Mouse (Mus musculus) stomach, embryonic 15.5 days (tissue): ENCODE measurements around the gene Pou2f1. TPM values are rescaled to one million over a fixed set of nuclear protein-coding genes. Genes with fewer than 3 reads are reported as not detected.
A peak's percentile ranks its signal among the peaks of the same experiment; 100 is the strongest.
"Not testable (repeated sequence)": the region's sequence is repeated elsewhere in the genome, so short reads cannot be mapped to it uniquely, and the experiment has no call there.

ENCODE experiments used
- ATAC-seq: fragments of 200-750 bp; cut with Nextera tagmentation; 2 replicates; pipeline ENCODE4 v1.8.0; 2017; ENCODE audit warnings: low read depth, moderate number of reproducible peaks, moderate TSS enrichment; ENCODE audit not compliant: insufficient read depth, low FRiP score
- H3K27ac ChIP-seq: fragments of 300-500 bp; sonication (generic); 2 replicates; pipeline ENCODE4 v1.5.1; 2015; ENCODE audit warnings: mild to moderate bottlenecking, inconsistent platforms
- H3K27me3 ChIP-seq: fragments of 300-500 bp; sonication (generic); replicated peaks from 2 replicates; pipeline ENCODE4 v1.6.1; 2015; ENCODE audit warnings: inconsistent platforms
- H3K36me3 ChIP-seq: fragments of 300-500 bp; sonication (generic); 2 replicates; pipeline ENCODE4 v1.6.1; 2015; ENCODE audit warnings: inconsistent platforms
- H3K4me1 ChIP-seq: fragments of 300-500 bp; sonication (generic); 2 replicates; pipeline ENCODE4 v1.6.1; 2015; ENCODE audit warnings: inconsistent platforms
- H3K4me2 ChIP-seq: fragments of 300-500 bp; sonication (generic); 2 replicates; pipeline ENCODE4 v1.6.1; 2015; ENCODE audit warnings: mild to moderate bottlenecking, inconsistent platforms
- H3K4me3 ChIP-seq: fragments of 300-500 bp; sonication (generic); replicated peaks from 2 replicates; pipeline ENCODE4 v1.5.1; 2015; ENCODE audit warnings: inconsistent platforms
- H3K9ac ChIP-seq: fragments of 300-500 bp; sonication (generic); 2 replicates; pipeline ENCODE4 v1.6.1; 2015; ENCODE audit warnings: inconsistent platforms
- H3K9me3 ChIP-seq: fragments of 300-500 bp; sonication (generic); 2 replicates; pipeline ENCODE4 v1.6.1; 2016; ENCODE audit warnings: inconsistent platforms
- WGBS: fragments of 180-500 bp; shearing (Covaris S2); methylation state at CpG from one replicate; pipeline ENCODE4 v1.1.7; 2015; 5-methylcytosine and 5-hydroxymethylcytosine counted together
- polyA plus RNA-seq: library from polyadenylated mRNA; unstranded; fragments of >200 nt; fragmentation: Nextera tagmentation; extraction: Ambion mirVana; gene quantifications from 2 replicates; pipeline ENCODE4 v1.2.1, GENCODE M21; 2015

Gene Pou2f1
- polyA plus RNA-seq, 1 experiment from 2014 or later = 9.9 TPM

DNA sequence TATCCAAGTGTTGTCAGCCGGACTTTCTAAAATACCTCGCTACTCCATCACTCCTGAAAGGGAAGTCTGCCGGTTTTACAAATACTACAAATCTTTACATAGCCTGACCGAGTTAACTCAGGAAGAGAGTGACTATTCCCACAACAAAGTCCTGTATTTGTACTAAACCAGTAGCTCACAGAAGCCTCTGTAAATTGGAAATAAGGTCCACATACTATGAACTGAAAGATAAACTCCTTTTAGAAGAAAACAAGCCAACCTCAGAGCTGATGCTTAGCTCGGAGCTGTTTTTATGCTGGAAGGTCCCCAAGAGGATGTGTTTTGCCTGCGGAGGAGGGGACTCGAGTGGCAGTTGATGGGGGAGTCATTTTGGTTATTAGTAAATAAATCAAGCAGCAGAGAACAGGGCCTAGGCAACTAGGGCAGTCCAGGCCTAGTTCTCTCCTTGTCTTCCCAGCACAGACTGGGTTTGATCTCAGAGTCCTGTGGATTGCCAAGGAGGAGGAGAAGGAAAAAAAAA lies 1.8 kb downstream of the Pou2f1 start:
- Histone ChIP-seq H3K4me3 (peak overlapping the region; percentile 93), H3K4me2 (peak overlapping the region; percentile 96), H3K9me3 (no peaks in the 10 kb centered on the region), H3K36me3 (no peaks in the 10 kb centered on the region), H3K9ac (no peak overlapping the region), H3K27me3 (no peaks in the 10 kb centered on the region), H3K27ac (peak overlapping the region; percentile 83), H3K4me1 (peaks cover 7% of the 10 kb centered on the region; the same call in 1 of the 2 replicates)
- 18% methylated on average over 7 of the region's 7 CpGs for WGBS
- ATAC-seq = no peak

DNA sequence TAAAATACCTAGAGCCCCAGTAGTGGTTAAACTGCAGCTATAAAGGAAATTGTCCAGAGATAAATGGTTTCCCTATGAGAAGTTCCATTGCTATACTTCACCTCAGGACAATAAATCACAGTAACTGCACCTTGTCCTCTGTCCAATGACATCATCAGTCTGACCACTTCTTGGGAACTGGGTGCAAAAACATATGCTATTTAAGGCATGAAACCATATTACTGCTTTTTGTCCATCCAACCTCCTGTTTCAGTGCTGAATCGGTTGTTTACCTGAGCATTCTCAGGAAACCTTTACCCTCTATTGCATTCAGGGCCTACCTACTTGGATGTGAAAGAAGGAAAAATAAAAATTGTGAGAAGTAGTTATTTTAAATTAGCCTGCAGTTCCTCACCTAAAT lies 2.8 kb downstream of the Pou2f1 start:
- H3K36me3 ChIP-seq = no peaks in the 10 kb centered on the region
- H3K27ac ChIP-seq = no peak overlapping the region
- H3K27me3 ChIP-seq = no peaks in the 10 kb centered on the region
- peaks cover 7% of the 10 kb centered on the region; the same call in 1 of the 2 replicates for H3K4me1 ChIP-seq
- no peak overlapping the region for H3K4me3 ChIP-seq
- H3K4me2 ChIP-seq = no peak overlapping the region
- no peaks in the 10 kb centered on the region for H3K9me3 ChIP-seq
- no peak overlapping the region for H3K9ac ChIP-seq
- WGBS = 86% methylated on average over 1 of the region's 1 CpGs
- ATAC-seq = no peak

DNA sequence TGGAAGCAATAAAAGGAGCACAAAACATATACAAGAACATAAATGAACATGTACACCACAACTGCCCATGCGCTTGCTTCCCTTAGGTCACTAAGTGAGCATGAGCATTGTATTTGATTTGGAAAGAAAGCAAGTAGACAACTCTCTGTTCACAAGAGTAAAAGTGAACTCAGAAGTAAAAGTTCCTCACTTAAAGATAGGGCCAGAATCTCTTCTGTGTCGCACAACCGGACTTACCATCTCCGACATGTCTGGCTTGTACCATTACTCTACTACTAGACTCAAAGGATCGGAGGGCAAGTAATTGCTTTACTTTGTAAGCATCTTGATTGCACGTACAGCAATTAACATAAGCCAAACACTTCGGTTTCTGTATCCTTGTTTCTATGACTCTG lies 6.8 kb downstream of the Pou2f1 start:
- ATAC-seq = no peak
- Histone ChIP-seq H3K27me3 (no peaks in the 10 kb centered on the region), H3K4me3 (no peak overlapping the region), H3K36me3 (no peaks in the 10 kb centered on the region), H3K9ac (no peak overlapping the region), H3K9me3 (no peaks in the 10 kb centered on the region), H3K4me2 (no peak overlapping the region), H3K4me1 (peaks cover 5% of the 10 kb centered on the region; the same call in 1 of the 2 replicates), H3K27ac (no peak overlapping the region)
- WGBS = 89% methylated on average over 7 of the region's 7 CpGs

DNA sequence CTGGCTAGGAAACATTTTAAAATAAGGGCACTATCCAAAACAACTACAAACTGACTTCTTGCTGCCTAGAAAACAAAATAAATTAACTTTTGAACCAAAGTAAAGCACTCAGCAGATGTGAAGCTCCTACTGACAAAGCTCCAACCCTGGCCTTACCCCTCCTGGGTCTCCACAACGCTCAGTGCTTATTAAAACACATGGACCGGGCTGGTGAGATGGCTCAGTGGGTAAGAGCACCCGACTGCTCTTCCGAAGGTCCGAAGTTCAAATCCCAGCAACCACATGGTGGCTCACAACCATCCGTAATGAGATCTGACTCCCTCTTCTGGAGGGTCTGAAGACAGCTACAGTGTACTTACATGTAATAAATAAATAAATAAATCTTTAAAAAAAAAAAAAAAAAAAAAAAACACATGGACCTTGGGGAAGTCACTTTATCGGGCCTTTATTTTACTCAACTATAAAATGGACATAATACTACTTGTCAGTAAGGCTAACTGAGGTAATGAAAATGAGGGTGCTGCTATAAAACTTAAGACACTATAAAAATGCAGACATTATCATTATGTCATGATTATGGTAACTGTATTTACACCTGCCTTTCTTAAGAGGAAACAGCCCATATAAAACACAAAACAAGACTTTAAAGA lies 7.3 kb downstream of the Pou2f1 start:
- H3K9me3 ChIP-seq, H3K4me1 ChIP-seq, H3K27ac ChIP-seq, H3K9ac ChIP-seq, ATAC-seq, H3K27me3 ChIP-seq, H3K4me3 ChIP-seq, H3K36me3 ChIP-seq, H3K4me2 ChIP-seq: not testable (repeated sequence)
- 95% methylated on average over 7 of the region's 7 CpGs for WGBS

DNA sequence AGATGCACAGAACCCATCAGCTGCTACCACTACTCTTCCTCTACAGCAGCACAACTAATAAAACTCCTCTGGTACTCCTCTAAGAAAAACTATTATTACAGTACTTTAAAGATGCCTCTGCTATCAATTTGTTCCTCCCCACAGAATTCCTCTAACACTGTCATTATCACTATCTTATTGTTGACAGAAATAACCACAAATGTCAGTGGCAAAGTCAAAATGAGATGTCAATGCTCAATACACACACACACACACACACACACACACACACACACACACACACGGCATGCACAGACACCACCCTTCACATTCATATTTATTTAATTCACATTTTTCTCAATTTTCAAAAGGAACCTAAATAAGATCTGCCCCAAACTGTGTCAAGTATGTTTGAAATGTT lies 8.2 kb downstream of the Pou2f1 start:
- Histone ChIP-seq H3K9me3 (no peaks in the 10 kb centered on the region), H3K4me3 (no peak overlapping the region), H3K4me1 (no peaks in the 10 kb centered on the region), H3K4me2 (no peak overlapping the region), H3K27ac (no peak overlapping the region), H3K9ac (no peak overlapping the region), H3K36me3 (no peaks in the 10 kb centered on the region), H3K27me3 (no peaks in the 10 kb centered on the region)
- no peak for ATAC-seq
- 68% methylated on average over 1 of the region's 1 CpGs for WGBS

DNA sequence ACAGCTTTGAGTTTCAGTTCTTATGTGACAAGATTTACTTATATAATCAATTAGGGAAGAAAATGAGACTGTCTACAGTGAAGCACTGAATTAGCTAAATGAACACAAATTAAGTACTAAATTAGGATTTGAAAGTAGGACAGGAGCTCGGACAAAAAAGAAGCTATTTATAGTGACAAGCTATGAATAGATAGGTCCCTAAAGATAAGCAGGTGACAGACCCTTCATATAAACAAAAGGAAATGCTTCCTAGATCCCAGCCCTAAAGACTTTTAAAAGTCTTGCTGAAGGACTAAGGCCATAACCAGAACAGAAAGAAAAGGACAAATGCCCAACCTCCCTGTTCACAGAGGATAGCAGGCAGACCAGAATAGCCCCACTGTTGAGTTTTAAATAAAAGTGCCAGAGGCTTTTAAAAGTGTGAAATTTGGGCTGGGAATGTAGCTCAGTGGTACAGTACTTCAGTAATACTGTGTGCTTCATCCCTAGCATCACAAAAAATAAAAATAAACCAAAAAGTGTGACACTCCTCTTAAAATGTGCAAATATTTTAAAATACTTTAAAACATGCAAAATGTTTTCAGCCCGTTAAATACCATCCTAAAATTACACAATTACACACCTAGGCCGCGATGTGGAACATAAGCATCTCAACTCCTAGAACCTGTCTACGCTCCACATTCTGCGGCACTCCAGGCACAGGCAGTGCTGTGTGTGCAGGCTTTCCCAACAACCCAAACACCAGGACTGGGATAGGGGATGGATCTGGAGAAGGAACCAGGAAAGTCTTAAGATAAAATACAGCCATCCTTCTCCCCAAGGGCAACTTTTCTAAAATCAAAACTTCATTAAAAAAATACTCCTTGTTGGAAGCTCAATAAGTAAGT lies 9.0 kb downstream of the Pou2f1 start:
- H3K27me3 ChIP-seq = no peaks in the 10 kb centered on the region
- H3K9me3 ChIP-seq = no peaks in the 10 kb centered on the region
- no peak overlapping the region for H3K4me2 ChIP-seq
- H3K27ac ChIP-seq = no peak overlapping the region
- H3K36me3 ChIP-seq = no peaks in the 10 kb centered on the region
- WGBS = 78% methylated on average over 6 of the region's 6 CpGs
- H3K4me1 ChIP-seq = no peaks in the 10 kb centered on the region
- no peak overlapping the region for H3K9ac ChIP-seq
- H3K4me3 ChIP-seq = no peak overlapping the region
- no peak for ATAC-seq

DNA sequence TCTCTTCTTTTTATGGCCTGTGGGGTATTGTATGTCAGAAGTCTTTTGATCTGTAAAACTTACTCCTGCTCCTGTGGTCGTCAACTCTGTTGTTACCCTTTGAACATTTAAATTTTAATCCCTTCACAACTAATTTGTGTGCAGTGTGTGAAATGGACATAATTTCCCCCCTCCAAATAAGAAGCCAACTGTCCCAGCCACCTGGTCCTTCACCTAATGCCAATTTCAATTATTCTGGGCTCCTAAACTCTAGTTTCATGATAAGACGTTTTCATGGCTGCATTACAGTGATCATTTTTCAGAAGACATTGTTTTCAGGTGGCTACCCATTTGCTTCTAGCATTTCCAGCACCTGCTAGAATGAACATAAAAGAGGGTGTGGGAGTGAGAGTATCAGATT lies 13.9 kb downstream of the Pou2f1 start:
- H3K4me3 ChIP-seq = no peak overlapping the region
- H3K27me3 ChIP-seq = no peaks in the 10 kb centered on the region
- no peak overlapping the region for H3K9ac ChIP-seq
- H3K36me3 ChIP-seq = no peaks in the 10 kb centered on the region
- H3K4me2 ChIP-seq = no peak overlapping the region
- 70% methylated on average over 2 of the region's 2 CpGs for WGBS
- H3K4me1 ChIP-seq = no peaks in the 10 kb centered on the region
- H3K27ac ChIP-seq = no peak overlapping the region
- no peaks in the 10 kb centered on the region for H3K9me3 ChIP-seq
- no peak for ATAC-seq

DNA sequence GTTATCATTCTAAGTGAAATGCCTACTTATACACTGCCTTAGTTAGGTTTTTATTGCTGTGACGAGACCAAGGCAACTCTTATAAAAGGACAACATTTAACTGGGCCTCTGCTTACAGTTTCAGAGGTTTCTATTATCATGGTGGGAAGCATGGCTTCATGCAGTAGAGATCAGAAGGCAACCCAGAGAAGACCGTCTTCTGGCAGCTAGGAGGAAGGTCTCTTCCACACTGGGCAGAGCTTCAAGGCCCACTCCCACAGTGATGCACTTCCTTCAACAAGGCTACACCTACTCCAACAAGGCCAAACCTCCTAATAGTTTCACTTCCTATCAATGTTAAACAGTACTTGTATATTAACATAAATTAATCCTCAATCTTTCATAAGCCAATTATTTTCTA lies 14.4 kb downstream of the Pou2f1 start:
- Histone ChIP-seq H3K4me1 (no peaks in the 10 kb centered on the region), H3K27me3 (no peaks in the 10 kb centered on the region), H3K36me3 (no peaks in the 10 kb centered on the region), H3K9ac (no peak overlapping the region), H3K9me3 (no peaks in the 10 kb centered on the region), H3K27ac (no peak overlapping the region), H3K4me2 (no peak overlapping the region), H3K4me3 (no peak overlapping the region)
- 87% methylated on average over 2 of the region's 2 CpGs for WGBS
- ATAC-seq = no peak

DNA sequence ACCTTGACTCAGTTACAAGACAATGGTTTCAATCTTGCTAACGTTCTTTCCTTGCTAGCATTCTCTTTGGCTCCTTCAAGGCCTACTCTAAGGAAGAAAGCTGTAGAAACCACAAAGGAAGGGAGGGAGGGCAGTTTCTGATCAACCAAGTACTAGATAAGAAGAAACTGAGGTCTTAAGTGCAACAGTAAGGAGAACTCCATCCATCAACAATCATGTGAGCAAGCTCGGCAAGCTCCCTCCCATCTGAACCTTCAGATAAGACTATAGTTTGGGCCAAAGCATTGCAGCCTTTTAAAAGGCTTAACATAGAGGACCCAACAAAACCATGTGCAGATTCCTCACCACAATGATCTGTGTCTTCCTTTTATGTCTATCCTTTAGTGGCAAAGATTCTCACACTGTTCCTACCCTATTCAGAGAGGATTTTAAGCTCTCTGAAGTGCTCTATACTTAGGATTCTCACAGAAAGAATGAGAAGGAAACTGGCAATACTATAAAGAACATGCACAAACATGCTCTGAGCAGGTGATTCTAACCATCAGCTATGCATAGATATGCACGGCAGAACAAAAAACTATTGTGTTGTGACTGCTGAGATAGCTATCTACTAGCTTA lies 16.6 kb downstream of the Pou2f1 start:
- WGBS = 70% methylated on average over 3 of the region's 3 CpGs
- H3K4me3 ChIP-seq = no peak overlapping the region
- no peak for ATAC-seq
- H3K27ac ChIP-seq = peak overlapping the region; percentile 9; the same call in 1 of the 2 replicates
- H3K9ac ChIP-seq = no peak overlapping the region
- H3K27me3 ChIP-seq = no peaks in the 10 kb centered on the region
- no peaks in the 10 kb centered on the region for H3K36me3 ChIP-seq
- no peaks in the 10 kb centered on the region for H3K9me3 ChIP-seq
- no peaks in the 10 kb centered on the region for H3K4me1 ChIP-seq
- no peak overlapping the region for H3K4me2 ChIP-seq

DNA sequence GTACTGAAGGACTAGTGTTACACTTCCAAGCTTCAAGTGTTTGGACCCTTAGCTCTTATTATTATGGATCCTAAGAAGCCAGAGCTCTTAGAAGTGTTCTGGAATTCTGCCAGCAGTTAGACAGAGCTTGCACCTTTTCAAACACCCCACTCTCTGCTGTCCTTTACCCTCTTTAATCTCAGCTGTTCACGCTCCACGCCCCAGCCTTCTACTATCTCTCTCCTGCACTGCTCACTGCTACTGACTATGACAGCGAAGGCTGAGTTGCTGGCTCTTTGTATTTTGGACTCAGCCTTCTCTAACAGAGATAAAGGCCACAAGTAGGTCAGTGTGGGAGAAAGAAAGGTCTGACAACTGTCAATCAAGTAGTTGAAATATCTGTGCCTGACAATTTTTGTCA lies 17.3 kb downstream of the Pou2f1 start:
- WGBS = 73% methylated on average over 3 of the region's 3 CpGs
- no peak; the same call in 1 of the 2 replicates for ATAC-seq
- H3K9me3 ChIP-seq = no peaks in the 10 kb centered on the region
- no peak overlapping the region for H3K27ac ChIP-seq
- H3K4me2 ChIP-seq = no peak overlapping the region
- no peak overlapping the region for H3K9ac ChIP-seq
- no peaks in the 10 kb centered on the region for H3K36me3 ChIP-seq
- H3K4me1 ChIP-seq = no peaks in the 10 kb centered on the region
- H3K4me3 ChIP-seq = no peak overlapping the region
- H3K27me3 ChIP-seq = no peaks in the 10 kb centered on the region

DNA sequence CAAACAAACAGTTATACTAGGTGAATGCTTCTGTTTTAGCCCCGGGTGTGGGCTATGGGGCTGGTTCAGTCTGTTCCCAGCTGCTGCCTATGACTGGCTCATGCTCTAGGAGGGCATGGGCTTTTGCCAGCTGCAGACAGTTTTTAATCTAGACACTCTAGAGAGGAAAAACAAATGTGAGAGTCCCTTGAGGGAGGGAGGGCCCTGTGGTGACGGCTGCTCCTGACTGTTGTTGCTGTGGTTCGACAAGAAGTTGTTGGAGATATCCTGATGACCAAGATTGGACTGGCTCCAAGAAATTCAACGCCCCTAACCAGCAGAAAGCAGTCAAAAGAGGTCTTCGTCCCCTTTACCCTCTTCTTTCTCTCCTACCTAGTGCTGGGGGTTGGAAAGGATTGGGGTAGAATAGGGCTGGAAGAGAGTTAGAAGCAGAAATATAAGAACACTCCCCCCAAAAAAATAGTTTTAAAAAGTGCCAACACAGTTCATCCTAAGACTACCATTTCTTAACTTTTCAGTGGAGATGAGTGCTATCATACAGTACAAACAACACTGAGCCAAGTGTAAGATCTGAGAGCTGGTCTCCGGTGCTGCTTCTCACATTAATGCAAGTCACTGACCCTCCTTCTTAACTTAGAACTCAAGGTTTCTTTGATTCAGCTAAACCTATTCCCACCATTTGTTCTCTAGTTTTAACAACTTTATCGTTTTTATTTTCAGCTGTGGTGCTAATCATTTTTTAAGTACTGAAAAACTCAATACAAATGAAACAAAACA lies 25.6 kb downstream of the Pou2f1 start:
- no peaks in the 10 kb centered on the region for H3K9me3 ChIP-seq
- H3K9ac ChIP-seq = no peak overlapping the region
- no peak overlapping the region for H3K27ac ChIP-seq

More for the DNA sequence above, 25.6 kb downstream of the Pou2f1 start:
- Histone ChIP-seq H3K4me3 (no peak overlapping the region), H3K4me1 (no peaks in the 10 kb centered on the region), H3K27me3 (no peaks in the 10 kb centered on the region), H3K4me2 (no peak overlapping the region), H3K36me3 (no peaks in the 10 kb centered on the region)
- no peak for ATAC-seq
- 58% methylated on average over 7 of the region's 7 CpGs for WGBS
